Mouse (Mus musculus): ENCODE data around the gene Olfr183. TPM values are rescaled to one million over a fixed set of nuclear protein-coding genes. Genes with fewer than 3 reads are reported as not detected.
"Not testable (repeated sequence)": the region's sequence is repeated elsewhere in the genome, so short reads cannot be mapped to it uniquely, and the experiment has no call there.

The Olfr183 gene
- not detected in 2 replicates for total RNA-seq (2015; ENCODE audit: low replicate concordance)
- total RNA-seq (2017; ENCODE audit: low replicate concordance), result not detected in 2 replicates

DNA sequence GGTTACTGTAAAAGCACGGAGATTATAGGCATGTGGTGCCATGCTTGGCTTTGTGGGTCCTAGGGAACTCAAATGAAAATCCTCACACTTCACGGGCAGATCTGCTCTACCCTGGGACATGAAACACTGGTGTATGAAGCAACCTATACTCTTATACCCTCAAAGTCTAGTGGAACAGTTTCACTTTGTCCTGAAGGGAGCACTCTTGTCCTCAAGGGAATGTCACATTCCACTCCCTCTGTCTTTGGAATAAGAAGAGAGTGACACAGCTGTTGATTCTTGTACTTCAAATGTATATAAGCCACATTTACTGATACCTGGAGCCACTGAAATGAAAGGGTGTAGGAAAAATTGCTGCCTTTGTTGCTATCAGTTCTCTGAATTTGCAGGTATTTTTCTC lies at the start of gene Olfr183:
Olfr183 (plus strand) TSS at position 301 of the 400 bp plus-strand sequence.
- ATAC-seq (replicated peaks; ENCODE audit: low FRiP score, poor library complexity, severe bottlenecking), result no peak

DNA sequence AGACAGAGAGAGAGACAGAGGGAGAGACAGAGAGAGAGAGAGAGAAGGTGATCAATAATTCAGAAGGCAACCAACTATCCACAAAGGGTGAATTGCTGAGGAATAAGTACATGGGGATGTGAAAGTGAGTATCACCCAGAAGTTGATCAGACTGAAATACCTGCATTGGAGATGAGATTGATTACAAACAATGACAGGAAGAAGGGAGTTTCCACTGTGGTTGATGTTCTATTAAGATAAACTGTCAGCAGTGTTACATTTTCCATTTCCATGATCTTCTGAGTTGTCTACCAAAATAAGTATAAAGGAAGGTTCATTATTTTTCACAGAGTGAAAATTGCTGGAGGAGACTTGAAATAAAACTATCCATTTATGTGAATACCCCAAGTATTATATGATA lies 12.0 kb downstream of the Olfr183 start:
- no peak for ATAC-seq (replicated peaks; ENCODE audit: low FRiP score, poor library complexity, severe bottlenecking)

- ATAC-seq (replicated peaks; ENCODE audit: low FRiP score, poor library complexity, severe bottlenecking), result no peak
Measured at GRCm38 (mm10) chr16:59013357-59014018, 18.3 kb downstream of the Olfr183 start.

GRCm38 (mm10) chr16:59030191-59030590 lies 35.0 kb downstream of the Olfr183 start, which contains the start of gene Olfr186:
Olfr186 (minus strand) TSS chr16:59030291.
- ATAC-seq (replicated peaks; ENCODE audit: low FRiP score, poor library complexity, severe bottlenecking), result no peak

- ATAC-seq (replicated peaks; ENCODE audit: low FRiP score, poor library complexity, severe bottlenecking), result no peak
Measured at GRCm38 (mm10) chr16:59039710-59040109, 44.6 kb downstream of the Olfr183 start, which contains the start of gene Olfr187. Olfr187 (minus strand) TSS chr16:59039767.

- ATAC-seq (replicated peaks; ENCODE audit: low FRiP score, poor library complexity, severe bottlenecking), result no peak
Measured at GRCm38 (mm10) chr16:59045835-59046234, 50.7 kb downstream of the Olfr183 start.

- no peak for ATAC-seq (replicated peaks; ENCODE audit: low FRiP score, poor library complexity, severe bottlenecking)
Measured at GRCm38 (mm10) chr16:59047579-59047978, 52.4 kb downstream of the Olfr183 start.

GRCm38 (mm10) chr16:59048860-59049259 lies 53.7 kb downstream of the Olfr183 start:
- ATAC-seq (replicated peaks; ENCODE audit: low FRiP score, poor library complexity, severe bottlenecking), result no peak

DNA sequence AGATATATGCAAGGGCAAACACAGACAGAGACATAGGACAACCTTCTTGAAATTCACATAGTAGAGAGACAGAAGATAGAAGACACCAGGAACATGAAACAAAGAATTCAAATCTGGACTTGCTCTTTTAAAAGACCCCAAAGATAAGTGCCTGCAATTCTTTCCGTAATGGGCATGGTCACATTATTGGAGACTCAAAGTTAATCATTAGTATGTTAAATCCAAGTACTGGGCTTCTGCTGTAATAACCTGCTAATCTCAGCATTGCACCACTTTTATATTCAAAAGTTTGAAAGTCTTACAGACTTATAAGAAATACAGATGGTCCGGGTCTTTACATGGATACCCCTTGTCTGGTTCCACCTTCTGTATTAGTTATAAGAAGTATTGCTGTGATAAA lies 54.1 kb downstream of the Olfr183 start:
- ATAC-seq (replicated peaks; ENCODE audit: low FRiP score, poor library complexity, severe bottlenecking), result not testable (repeated sequence)

Other genes starting within 250 kb of the Olfr183 start
- not detected in 2 replicates for gene Olfr172, start 232.2 kb upstream of the Olfr183 start, total RNA-seq (2015; ENCODE audit: low replicate concordance)
- gene Olfr172, start 232.2 kb upstream of the Olfr183 start, total RNA-seq (2017; ENCODE audit: low replicate concordance), result not detected in 2 replicates
- not detected in 2 replicates for gene Olfr173, start 195.1 kb upstream of the Olfr183 start, total RNA-seq (2015; ENCODE audit: low replicate concordance)
- gene Olfr173, start 195.1 kb upstream of the Olfr183 start, total RNA-seq (2017; ENCODE audit: low replicate concordance), result not detected in 2 replicates
- not detected in 2 replicates for gene Olfr175-ps1, start 168.6 kb upstream of the Olfr183 start, total RNA-seq (2015; ENCODE audit: low replicate concordance)
- gene Olfr175-ps1, start 168.6 kb upstream of the Olfr183 start, total RNA-seq (2017; ENCODE audit: low replicate concordance), result not detected in 2 replicates
- not detected in 2 replicates for gene Olfr177, start 120.6 kb upstream of the Olfr183 start, total RNA-seq (2015; ENCODE audit: low replicate concordance)
- gene Olfr177, start 120.6 kb upstream of the Olfr183 start, total RNA-seq (2017; ENCODE audit: low replicate concordance), result not detected in 2 replicates
- gene Olfr178, start 103.3 kb upstream of the Olfr183 start, total RNA-seq (2015; ENCODE audit: low replicate concordance), result not detected in 2 replicates
- gene Olfr178, start 103.3 kb upstream of the Olfr183 start, total RNA-seq (2017; ENCODE audit: low replicate concordance), result not detected in 2 replicates
- not detected in 2 replicates for gene Olfr181, start 66.6 kb upstream of the Olfr183 start, total RNA-seq (2015; ENCODE audit: low replicate concordance)
- gene Olfr181, start 66.6 kb upstream of the Olfr183 start, total RNA-seq (2017; ENCODE audit: low replicate concordance), result not detected in 2 replicates
- gene Olfr180, start 66.0 kb upstream of the Olfr183 start, total RNA-seq (2015; ENCODE audit: low replicate concordance), result not detected in 2 replicates
- gene Olfr180, start 66.0 kb upstream of the Olfr183 start, total RNA-seq (2017; ENCODE audit: low replicate concordance), result not detected in 2 replicates
- not detected in 2 replicates for gene Olfr186, start 34.9 kb downstream of the Olfr183 start, total RNA-seq (2015; ENCODE audit: low replicate concordance)
- gene Olfr186, start 34.9 kb downstream of the Olfr183 start, total RNA-seq (2017; ENCODE audit: low replicate concordance), result not detected in 2 replicates
- not detected in 2 replicates for gene Olfr187, start 44.4 kb downstream of the Olfr183 start, total RNA-seq (2015; ENCODE audit: low replicate concordance)
- gene Olfr187, start 44.4 kb downstream of the Olfr183 start, total RNA-seq (2017; ENCODE audit: low replicate concordance), result not detected in 2 replicates
- gene Olfr190, start 82.6 kb downstream of the Olfr183 start, total RNA-seq (2015; ENCODE audit: low replicate concordance), result not detected in 2 replicates
- gene Olfr190, start 82.6 kb downstream of the Olfr183 start, total RNA-seq (2017; ENCODE audit: low replicate concordance), result not detected in 2 replicates
- not detected in 2 replicates for gene Olfr191, start 94.5 kb downstream of the Olfr183 start, total RNA-seq (2015; ENCODE audit: low replicate concordance)
- gene Olfr191, start 94.5 kb downstream of the Olfr183 start, total RNA-seq (2017; ENCODE audit: low replicate concordance), result not detected in 2 replicates
- not detected in 2 replicates for gene Olfr193, start 116.5 kb downstream of the Olfr183 start, total RNA-seq (2015; ENCODE audit: low replicate concordance)
- not detected in 2 replicates for gene Olfr193, start 116.5 kb downstream of the Olfr183 start, total RNA-seq (2017; ENCODE audit: low replicate concordance)
- gene Olfr194, start 125.7 kb downstream of the Olfr183 start, total RNA-seq (2015; ENCODE audit: low replicate concordance), result not detected in 2 replicates
- not detected in 2 replicates for gene Olfr194, start 125.7 kb downstream of the Olfr183 start, total RNA-seq (2017; ENCODE audit: low replicate concordance)
- not detected in 2 replicates for gene Olfr195, start 151.7 kb downstream of the Olfr183 start, total RNA-seq (2015; ENCODE audit: low replicate concordance)
- gene Olfr195, start 151.7 kb downstream of the Olfr183 start, total RNA-seq (2017; ENCODE audit: low replicate concordance), result not detected in 2 replicates
- gene Olfr196, start 175.1 kb downstream of the Olfr183 start, total RNA-seq (2015; ENCODE audit: low replicate concordance), result not detected in 2 replicates
- not detected in 2 replicates for gene Olfr196, start 175.1 kb downstream of the Olfr183 start, total RNA-seq (2017; ENCODE audit: low replicate concordance)
- not detected in 2 replicates for gene Olfr198, start 208.2 kb downstream of the Olfr183 start, total RNA-seq (2015; ENCODE audit: low replicate concordance)
- gene Olfr198, start 208.2 kb downstream of the Olfr183 start, total RNA-seq (2017; ENCODE audit: low replicate concordance), result not detected in 2 replicates
- not detected in 2 replicates for gene Olfr199, start 224.4 kb downstream of the Olfr183 start, total RNA-seq (2015; ENCODE audit: low replicate concordance)
- not detected in 2 replicates for gene Olfr199, start 224.4 kb downstream of the Olfr183 start, total RNA-seq (2017; ENCODE audit: low replicate concordance)

Data from erythroid progenitor cell, adult 5-6 weeks (primary cell).